Mouse (Mus musculus) heart, postnatal 4 days (tissue): ENCODE measurements around the gene Rpl27. TPM values are rescaled to one million over a fixed set of nuclear protein-coding genes. Genes with fewer than 3 reads are reported as not detected.
"Not testable (repeated sequence)": the region's sequence is repeated elsewhere in the genome, so short reads cannot be mapped to it uniquely, and the experiment has no call there.

Experiments
- DNase-seq: peaks from one replicate; pipeline ENCODE4 v3.0.0; 2021
- microRNA-seq, 2 experiments: library from miRNA; unstranded; fragments of <30 nt; microRNA quantifications; one replicate each; pipeline ENCODE4 v1.2.0; 2021 to 2022
- total RNA-seq, 2 experiments: library from RNA; stranded (reverse); gene quantifications; 2 replicates each; pipeline ENCODE4 v1.2.3; 2021

The Rpl27 gene
- total RNA-seq, 2 experiments from 2014 or later, result 69.0 to 72.5 TPM

GRCm38 (mm10) chr11:101468731-101469130 lies 26.6 kb downstream of the Rpl27 start:
- no peak for DNase-seq

GRCm38 (mm10) chr11:101469155-101469554 lies 27.1 kb downstream of the Rpl27 start:
- DNase-seq, result no peak

DNA sequence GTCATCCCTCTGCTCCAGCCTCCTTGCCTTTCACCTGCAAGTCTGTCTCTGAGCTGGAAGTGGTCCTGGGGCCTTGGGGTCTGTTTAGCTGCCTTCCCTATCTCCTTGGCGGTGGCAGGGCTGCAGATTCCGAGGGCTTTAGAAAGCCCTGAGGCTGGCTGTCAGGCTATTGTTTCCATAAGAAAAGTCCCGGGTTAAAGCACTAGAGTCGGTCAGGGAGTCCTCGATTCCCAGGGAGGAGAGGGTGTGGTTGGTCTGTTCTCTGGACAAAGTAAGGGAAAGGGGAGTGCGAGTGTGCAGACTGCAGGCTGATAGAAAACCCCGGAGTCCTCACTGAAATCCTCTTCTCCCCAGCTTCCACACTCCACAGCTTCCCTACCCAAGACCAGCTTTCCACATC lies 28.1 kb downstream of the Rpl27 start:
- DNase-seq, result no peak

GRCm38 (mm10) chr11:101471926-101472325 lies 29.8 kb downstream of the Rpl27 start:
- DNase-seq, result no peak

DNA sequence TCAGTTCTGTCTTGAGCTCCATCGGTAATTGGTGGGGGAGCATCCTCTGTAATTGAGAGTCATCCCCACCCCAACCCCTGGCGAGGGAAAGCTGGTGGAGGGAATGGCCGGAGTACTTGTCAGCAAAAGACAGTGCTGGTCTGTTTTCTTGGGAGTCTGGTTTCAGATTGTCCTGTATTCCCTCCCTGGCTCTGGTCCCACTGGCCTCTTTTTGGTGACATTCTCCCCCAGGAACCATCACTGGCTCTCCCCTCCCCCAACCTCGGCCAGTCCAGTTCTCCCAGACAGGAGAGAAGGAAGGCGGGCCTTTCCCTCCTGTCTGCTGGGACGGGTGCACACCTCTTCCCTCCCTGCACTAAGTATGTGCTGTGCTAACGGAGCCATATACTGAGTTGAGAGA lies 30.2 kb downstream of the Rpl27 start:
- no peak for DNase-seq

DNA sequence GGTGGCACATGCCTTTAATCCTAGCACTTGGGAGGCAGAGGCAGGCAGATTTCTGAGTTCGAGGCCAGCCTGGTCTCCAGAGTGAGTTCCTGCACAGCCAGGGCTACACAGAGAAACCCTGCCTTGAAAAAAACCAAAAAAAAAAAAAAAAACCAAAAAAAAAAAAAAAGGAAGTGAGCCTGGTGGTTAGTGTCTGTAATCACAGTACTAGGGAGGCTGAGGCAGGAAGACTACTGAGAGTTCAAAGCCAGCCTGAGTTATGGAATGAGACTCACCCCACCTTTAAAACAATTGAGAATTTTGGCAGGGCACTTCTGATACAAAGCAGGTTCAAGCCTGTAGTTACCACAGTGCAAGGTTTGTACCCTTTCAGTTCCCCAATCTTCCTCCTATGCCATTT lies 31.6 kb downstream of the Rpl27 start:
- not testable (repeated sequence) for DNase-seq

- DNase-seq, result no peak
Observed at GRCm38 (mm10) chr11:101474298-101474697, 32.2 kb downstream of the Rpl27 start.

DNA sequence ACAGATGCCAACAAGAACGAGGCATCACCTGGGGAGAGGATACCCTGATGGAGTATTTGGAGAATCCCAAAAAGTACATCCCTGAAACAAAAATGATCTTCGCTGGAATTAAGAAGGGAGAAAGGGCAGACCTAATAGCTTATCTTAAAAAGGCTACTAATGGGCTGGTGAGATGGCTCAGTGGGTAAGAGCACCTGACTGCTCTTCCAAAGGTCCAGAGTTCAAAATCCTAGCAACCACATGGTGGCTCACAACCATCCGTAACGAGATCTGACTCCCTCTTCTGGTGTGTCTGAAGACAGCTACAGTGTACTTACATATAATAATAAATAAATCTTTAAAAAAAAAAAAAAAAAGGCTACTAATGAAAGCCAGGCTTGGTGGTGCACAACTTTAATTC lies 34.3 kb downstream of the Rpl27 start:
- DNase-seq, result not testable (repeated sequence)

DNA sequence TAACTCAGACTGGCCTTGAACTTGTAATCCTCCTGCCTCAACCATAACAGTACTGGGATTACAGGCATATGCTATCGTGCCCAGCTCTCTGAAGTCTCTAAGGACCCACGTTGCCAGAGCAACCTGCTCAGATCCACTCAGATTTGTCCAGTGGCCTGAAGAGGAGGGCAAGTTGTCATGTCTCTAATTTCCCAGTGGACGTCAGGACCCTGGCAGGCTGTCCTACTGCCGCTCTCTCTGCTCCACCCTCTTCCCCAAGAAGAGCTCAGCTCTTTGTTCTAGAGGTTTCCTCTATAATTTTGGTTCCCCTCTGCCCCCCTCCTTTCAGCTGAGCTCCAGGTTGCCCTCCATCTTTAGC lies 35.1 kb downstream of the Rpl27 start:
- no peak for DNase-seq

GRCm38 (mm10) chr11:101477552-101478211 lies 35.6 kb downstream of the Rpl27 start:
- no peak for DNase-seq

DNA sequence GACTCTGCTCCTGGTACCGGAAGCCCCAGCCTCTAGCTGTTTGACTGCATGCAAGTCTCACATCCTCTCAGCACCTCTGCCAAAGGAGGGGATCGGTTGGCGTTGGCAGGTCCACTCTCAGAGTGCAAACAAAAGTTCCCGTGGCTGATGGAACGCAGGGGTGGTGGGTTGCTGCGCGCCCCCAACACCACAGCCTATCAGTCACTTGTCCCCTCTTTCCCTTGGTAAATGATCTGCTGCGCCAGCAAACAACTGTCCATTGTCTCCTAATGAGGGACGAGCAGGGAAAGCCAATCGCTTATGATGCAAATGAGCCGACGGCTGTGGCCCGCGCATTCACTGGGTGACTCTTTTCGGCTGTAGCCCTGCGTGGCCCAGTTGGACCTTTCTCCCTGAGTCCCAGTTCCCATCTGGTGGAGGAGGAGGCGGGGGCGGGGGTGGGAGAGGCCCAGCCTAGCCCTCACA lies 37.1 kb downstream of the Rpl27 start:
- DNase-seq, result no peak

- no peak for DNase-seq
Observed at GRCm38 (mm10) chr11:101480912-101481311, 38.8 kb downstream of the Rpl27 start.

DNA sequence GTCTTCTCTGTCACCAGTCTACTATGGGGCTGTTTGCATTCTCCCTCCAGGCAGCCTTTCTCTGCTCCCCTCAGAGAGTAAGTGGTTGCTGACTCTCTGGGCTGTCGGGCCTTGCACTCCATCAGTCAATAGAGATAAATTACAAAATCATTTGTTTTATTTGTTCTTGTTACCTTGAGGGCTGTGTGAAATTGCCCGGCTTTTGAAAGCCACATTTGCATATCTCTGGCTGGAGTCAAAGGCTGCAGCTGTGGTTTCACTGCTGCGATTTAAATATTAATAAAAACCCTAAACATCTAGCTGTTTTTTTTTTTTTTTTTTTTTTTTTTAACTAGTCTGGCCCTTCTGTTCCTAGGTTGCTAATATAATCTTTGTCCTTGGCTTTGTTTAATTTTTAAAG lies 41.7 kb downstream of the Rpl27 start:
- DNase-seq, result no peak

DNA sequence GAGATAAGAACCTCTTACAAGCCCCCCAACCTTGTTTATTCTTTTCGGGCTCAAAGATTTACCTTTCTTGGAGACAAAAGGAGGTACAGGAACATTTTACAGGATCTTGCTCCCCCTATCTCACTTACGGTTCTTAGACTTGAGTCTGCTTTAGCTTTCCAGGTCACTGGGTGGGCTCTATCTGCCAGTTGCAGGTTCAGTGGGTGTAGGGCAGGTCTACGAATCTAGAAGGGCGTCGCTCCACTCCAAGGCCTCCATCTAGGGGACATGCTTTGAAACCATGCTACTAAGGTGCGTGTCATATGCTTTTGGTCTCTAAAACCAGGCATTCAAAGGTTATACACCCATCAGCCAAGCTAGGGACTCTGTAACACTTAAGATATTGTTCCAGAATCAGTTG lies 42.1 kb downstream of the Rpl27 start:
- DNase-seq, result no peak

DNA sequence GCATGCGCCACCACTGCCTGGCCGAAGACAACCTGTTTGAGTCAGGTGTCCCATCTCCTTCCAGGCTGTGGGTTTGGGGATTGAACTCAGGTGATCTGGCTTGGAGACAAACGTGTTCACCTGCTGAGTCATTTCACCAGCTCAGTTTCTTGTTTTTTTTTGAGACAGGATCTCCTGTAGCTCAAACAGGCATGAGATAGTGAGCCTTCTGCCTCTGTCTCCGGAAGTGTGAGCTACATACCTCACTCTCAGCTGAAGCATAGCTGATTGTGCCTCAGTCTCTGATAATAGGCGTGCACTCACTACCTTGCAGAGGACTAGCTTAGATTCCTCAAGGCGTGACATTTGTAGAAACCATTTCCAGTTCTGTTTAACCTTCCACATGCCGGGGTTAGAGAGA lies 42.7 kb downstream of the Rpl27 start:
- DNase-seq, result no peak

- DNase-seq, result no peak
Observed at GRCm38 (mm10) chr11:101485509-101486028, 43.5 kb downstream of the Rpl27 start.

DNA sequence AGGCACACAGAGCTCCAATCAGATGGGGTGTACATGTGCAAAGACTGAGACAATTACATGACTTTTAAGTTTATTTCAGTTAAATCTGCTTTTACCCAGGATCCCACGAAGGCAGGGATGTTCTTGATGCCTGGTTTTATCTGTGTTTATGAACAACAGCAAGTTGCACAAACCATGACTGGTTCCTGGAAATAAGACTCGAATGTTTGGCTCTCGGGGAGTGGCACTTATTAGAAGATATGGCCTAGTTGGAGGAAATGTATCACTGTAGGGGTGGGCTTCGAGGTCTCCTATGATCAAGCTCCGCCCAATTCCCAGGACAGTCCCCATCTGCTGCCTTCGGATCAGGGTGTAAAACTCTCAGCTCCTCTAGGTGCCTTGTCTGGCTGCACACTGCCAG lies 44.0 kb downstream of the Rpl27 start:
- no peak for DNase-seq

Small RNA genes within 50 kb of the gene (microRNA-seq; reads per million reads assigned to microRNA genes)
- 4.7 to 5.2 reads per million in 2 experiments for gene Mir6929

Other genes with a start within 250 kb of the Rpl27 start
- gene Ezh1, start 215.8 kb upstream of the Rpl27 start, total RNA-seq, result 10 to 100 TPM; 14.7 to 15.0 TPM
- 100 to 1,000 TPM; 122 to 134 TPM for gene Ramp2, start 196.3 kb upstream of the Rpl27 start, total RNA-seq
- 10 to 100 TPM; 87.6 to 88.7 TPM for gene Vps25, start 188.6 kb upstream of the Rpl27 start, total RNA-seq
- 1 to 10 TPM; 4.5 to 7.2 TPM for gene Wnk4, start 181.7 kb upstream of the Rpl27 start, total RNA-seq
- under 1 TPM; 0.41 to 0.47 TPM for gene Cntd1, start 163.3 kb upstream of the Rpl27 start, total RNA-seq
- gene Coa3, start 163.2 kb upstream of the Rpl27 start, total RNA-seq, result 10 to 100 TPM; 86.3 to 90.1 TPM
- gene Becn1, start 140.0 kb upstream of the Rpl27 start, total RNA-seq, result 100 to 1,000 TPM; 103 to 106 TPM
- 100 to 1,000 TPM in 1 of 2 experiments, 10 to 100 TPM in 1; 88.7 to 103 TPM for gene Psme3, start 126.1 kb upstream of the Rpl27 start, total RNA-seq
- 1 to 10 TPM; 2.9 to 3.2 TPM for gene Aoc2, start 117.2 kb upstream of the Rpl27 start, total RNA-seq
- gene Aoc3, start 111.7 kb upstream of the Rpl27 start, total RNA-seq, result 10 to 100 TPM; 29.5 to 31.3 TPM
- gene G6pc, start 74.7 kb upstream of the Rpl27 start, total RNA-seq, result not detected
- gene Aarsd1, start 24.7 kb upstream of the Rpl27 start, total RNA-seq, result 10 to 100 TPM; 25.0 to 27.1 TPM
- gene Gm27029, start 17.5 kb upstream of the Rpl27 start, total RNA-seq, result 1 to 10 TPM; 3.0 to 8.8 TPM
- 10 to 100 TPM in 1 of 2 experiments, 1 to 10 TPM in 1; 9.0 to 12.4 TPM for gene Rundc1, start 17.2 kb upstream of the Rpl27 start, total RNA-seq
- 10 to 100 TPM; 50.6 to 52.8 TPM for gene Ptges3l, start 17.0 kb upstream of the Rpl27 start, total RNA-seq
- gene Ifi35, start 6.1 kb downstream of the Rpl27 start, total RNA-seq, result 10 to 100 TPM; 12.0 to 13.1 TPM
- 10 to 100 TPM; 11.5 to 11.7 TPM for gene Rnd2, start 22.7 kb downstream of the Rpl27 start, total RNA-seq
- gene Vat1, start 23.9 kb downstream of the Rpl27 start, total RNA-seq, result 10 to 100 TPM; 59.5 to 60.4 TPM
- 10 to 100 TPM; 10.6 to 10.9 TPM for gene Brca1, start 109.7 kb downstream of the Rpl27 start, total RNA-seq
- gene Nbr1, start 109.9 kb downstream of the Rpl27 start, total RNA-seq, result 100 to 1,000 TPM; 116 to 120 TPM
- 1 to 10 TPM; 7.9 TPM for gene Tmem106a, start 139.9 kb downstream of the Rpl27 start, total RNA-seq
- gene Gm11634, start 157.0 kb downstream of the Rpl27 start, total RNA-seq, result not detected
- 10 to 100 TPM; 29.2 to 35.0 TPM for gene Rdm1, start 184.9 kb downstream of the Rpl27 start, total RNA-seq
- gene Arl4d, start 223.2 kb downstream of the Rpl27 start, total RNA-seq, result 10 to 100 TPM; 17.9 to 20.5 TPM